Mouse (Mus musculus) spleen, postnatal 10 days (tissue): Measurements from ENCODE around the gene Cypt1.

Source experiments
- DNase-seq, 2 experiments: peaks; one replicate each; pipeline ENCODE4 v3.0.0; 2021 to 2022; ENCODE audit warnings: low spot score in 2 of 2

The Cypt1 gene

GRCm38 (mm10) chrX:16522569-16522968 lies at the start of gene Cypt1:
Cypt1 (plus strand) TSS chrX:16522869.
- DNase-seq, result no peak

- no peak for DNase-seq
Measured at GRCm38 (mm10) chrX:16546806-16547205, 24.1 kb downstream of the Cypt1 start.

GRCm38 (mm10) chrX:16557061-16557460 lies 34.4 kb downstream of the Cypt1 start:
- no peak for DNase-seq

GRCm38 (mm10) chrX:16558501-16558900 lies 35.8 kb downstream of the Cypt1 start:
- DNase-seq, result no peak
